Mouse (Mus musculus): ENCODE data around the gene Clk2.

Clk2 gene

DNA sequence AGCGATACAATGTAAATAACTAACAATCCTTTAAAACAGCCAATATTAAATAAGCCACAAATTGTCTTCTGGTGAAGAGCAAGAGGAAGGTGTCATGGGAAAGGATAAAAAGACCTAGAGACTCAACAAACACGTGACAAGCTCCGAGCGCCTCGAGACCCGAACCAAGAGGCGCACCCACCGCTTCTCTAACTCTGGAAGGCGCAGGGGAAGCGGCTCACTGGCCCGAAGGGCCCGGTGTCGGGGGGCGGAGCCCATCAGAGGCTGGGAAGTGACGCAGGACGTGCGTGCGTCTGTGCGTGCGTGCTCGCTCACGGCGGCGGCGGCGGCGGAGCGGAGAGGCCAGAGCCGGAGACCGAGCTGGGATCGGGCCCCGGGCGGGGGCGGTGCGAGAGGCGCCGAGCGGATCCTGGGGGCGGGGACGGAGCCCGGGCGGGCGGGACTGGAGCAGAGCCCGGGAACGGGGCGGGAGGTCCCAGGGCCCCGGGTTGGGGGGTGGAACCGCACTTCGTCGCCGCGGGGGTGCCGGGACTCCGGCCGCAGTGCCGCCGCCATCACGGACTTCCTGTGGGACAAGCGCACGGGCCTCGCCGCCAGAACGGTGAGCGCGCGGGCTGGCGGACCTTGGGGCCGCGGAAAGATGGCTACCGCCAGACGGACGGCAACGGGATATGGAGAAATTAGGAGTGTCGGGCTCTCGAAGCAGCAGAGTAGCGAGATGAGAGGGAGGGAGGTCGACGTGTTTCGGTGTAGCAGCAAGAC lies at the start of gene Clk2:
Gene Clk2 (plus strand): TSS at position 290 of the 762 bp plus-strand sequence.
- peak; percentile 92 to 95 for DNase-seq (ENCODE audit: low spot score in 2 of 2)

DNA sequence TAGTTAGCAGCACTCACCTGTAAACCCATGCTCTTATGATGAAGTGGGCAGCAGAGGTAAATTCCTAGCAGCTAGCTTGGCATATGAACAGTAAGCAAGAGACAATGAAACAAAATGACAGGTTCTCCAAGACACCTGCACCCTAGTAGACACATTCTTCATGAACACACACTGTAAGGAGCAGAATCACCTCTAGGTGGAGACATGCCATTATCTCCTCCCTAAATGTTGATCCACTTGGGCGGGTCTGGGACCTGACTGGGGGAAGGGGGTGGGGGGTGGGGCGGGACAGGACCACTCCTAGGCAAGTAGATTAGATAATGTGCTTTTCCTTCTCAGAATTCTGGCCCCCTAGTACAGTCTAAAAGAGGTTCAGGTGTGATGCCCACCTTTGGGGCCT lies 49.1 kb upstream of the Clk2 start:
- DNase-seq (ENCODE audit: low spot score in 2 of 2) = peak in 1 of 2 experiments; percentile 50

DNA sequence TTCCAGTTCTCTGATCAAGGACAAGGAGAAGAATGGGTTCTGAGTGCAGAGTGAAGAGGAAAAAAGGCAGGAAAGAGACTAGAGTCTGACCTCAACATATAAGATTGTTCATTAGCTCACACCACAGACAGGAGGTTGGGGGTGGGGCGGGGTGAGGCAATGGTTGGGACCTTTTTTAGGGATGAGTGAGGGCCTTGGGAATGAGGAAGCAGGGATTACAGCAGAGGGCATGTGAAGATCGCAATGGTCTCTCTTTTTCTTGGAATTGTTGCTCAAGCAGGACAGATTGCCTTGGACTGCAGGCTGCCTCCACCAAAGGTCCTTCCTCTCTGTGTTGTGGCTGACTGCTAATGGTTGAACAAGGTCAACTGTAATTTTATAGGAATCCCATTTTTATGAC lies 41.3 kb upstream of the Clk2 start:
- DNase-seq (ENCODE audit: low spot score in 2 of 2) = no peak

DNA sequence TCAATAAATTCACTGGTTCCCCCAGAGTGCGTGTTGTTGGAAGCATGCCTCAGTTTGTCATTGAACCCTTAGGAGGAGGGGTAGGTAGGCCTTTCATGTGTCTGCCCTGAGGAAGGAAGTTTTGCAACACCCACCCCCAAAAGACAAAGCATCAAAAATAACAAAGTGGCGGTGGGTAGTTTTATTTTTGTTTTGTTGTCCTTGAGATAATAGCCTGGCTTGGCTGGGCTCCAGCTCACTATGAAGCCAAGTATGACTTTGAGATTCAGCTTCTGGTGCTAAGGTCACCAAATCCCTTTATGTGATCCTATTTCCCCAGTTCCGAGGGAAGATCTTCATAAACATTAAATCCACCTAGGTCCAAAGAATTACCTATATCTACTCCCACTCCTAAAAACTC lies 40.4 kb upstream of the Clk2 start:
- no peak for DNase-seq (ENCODE audit: low spot score in 2 of 2)

DNA sequence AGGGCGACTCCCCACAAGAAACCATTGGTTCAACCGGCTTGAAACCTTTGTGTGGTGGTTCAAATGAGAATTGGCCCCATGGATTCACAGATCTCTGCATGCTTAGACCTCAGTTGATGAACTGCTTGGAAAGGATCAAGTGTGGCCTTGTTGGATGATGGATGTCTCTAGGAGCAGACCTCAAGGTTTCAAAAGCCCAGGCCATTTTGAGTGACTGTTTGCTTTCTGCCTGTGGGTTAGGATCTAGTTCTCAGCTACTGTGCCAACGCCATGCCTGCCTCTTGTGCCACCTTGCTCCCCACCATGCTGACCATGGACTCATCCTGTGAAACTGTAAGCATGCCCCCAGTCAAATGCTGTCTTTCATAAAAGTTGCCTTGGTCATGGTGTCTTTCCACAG lies 38.6 kb upstream of the Clk2 start:
- DNase-seq (ENCODE audit: low spot score in 2 of 2) = no peak

DNA sequence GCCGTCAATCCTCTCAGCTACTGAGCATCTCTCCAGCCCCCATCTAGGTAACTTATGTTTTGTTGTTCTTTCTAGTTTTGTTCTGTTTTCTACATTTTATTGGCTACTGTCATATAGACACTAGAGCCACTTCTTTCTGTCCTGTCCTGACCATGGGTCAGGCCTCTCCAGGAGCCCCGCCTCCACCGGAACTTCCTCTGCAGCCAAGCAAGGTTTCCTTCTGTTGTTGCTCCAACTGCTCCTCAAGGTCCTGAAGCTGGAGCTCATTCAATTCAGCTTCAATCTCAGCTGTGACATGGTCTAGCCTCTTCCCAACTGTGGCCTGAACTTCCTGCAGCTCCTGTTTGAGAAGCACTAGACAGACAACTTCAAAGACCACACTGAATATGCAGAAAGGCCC lies 34.7 kb upstream of the Clk2 start:
- DNase-seq (ENCODE audit: low spot score in 2 of 2) = no peak

DNA sequence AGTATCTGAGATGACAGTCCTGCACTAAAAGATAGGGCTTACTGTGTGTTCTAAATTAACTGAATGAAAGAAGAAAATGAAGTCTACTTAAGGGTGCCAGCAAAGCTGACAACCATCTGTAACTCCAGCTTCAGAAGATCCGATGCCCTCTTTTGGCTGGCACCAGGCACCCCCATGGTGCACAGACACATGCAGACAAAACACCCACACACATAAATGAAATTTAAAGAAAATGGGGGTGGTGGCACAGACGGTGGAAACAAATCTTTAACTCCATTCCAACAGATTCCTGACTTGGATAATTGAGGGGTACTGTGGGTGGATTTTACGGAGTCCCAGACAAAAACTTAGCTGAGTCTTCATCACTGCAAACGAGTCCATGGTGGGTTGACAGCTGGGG lies 32.8 kb upstream of the Clk2 start:
- DNase-seq (ENCODE audit: low spot score in 2 of 2) = peak; percentile 59 to 68

DNA sequence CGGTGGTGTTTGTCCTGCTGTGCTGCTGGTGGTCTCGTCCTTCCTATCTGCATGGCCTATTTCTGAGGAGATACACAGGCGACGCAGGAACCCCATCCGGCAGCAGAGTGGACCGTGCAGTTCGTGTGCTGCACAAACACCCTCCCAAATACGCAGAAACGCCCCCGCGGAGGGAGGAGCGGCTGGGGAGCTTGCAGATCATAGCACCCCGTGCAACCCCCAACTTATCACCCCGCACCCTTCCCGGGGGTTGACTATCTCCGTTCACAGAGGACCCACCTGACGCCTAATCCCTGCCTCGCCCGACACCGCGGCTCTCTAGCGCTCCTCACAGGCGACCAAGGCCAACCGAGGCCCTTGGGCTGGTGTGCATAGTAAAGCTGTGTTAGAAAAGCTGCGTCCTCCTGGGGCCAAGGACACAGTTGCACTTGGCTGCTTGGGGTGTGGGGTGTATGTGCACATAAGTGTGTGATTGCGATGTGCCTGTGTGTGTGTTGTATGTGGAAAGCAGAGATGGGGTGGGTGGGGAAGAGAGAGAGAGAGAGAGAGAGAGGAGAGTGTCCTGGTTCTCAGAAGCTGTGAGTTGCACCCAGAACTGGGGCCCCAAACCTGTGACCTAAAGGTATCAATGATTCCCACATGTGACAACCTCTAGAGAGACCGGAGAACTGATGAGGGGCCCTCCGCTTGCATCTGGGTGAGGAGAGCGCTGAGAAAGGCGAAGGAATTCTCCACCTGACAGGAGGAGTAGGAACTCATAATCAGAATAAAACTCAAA lies 32.1 kb upstream of the Clk2 start:
- peak; percentile 47 to 51 for DNase-seq (ENCODE audit: low spot score in 2 of 2)

DNA sequence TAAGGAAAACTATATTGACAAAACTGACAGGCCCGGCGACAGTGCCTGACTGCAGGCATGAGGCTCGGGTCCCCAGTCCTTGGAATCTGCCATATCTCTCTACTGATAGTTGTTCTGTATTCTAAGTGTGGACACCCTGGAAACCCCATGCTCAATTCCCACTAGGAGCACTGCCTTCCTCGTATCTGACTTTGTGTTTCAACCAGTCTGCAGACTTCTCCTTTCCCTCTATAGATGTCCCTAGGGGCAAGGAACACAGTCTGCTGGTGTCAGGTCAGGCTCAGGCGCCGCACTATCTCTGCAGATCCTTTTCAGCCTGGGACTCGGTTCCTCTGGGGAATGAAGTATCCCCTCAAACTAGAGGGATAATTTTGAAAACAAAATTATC lies 31.5 kb upstream of the Clk2 start:
- DNase-seq (ENCODE audit: low spot score in 2 of 2) = no peak

DNA sequence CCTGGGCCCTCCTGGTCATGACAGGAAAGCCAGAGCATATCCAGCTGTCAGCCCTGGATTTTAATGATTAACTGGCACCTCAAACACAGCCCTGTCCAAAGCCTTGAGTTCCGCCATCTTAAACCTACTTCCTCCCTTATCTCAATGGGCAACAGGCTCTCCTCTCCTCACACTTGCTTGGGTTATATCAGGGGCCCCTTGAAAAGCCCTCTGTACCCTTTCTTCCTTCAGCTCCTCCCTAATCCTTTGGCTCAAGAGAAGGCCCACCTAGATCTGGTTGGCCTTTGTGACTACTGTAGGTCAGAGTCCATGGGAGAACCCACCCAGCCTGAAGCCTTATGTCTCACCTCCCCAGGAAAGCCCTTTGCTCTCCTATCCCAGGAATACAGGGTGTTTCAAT lies 30.8 kb upstream of the Clk2 start:
- DNase-seq (ENCODE audit: low spot score in 2 of 2) = no peak

DNA sequence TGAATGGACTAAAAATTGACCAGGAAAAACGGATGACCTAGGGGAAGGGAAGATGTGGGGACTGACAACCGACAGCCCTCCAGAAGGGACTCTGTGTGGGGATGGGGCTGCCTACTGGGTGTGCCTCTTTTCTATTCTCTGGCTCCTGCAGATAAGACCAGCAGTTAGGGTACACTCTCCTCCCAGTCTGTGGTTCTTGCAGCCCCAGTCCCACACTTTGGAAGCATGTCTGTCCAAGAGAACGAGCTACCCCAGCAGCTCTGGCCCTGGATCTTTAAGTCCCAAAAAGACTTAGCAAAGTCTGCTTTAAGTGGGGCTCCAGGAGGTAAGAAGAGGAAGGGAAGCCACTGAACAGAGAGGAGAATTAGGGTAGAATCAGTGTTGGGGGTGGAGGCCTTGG lies 28.6 kb upstream of the Clk2 start, which contains the start of gene Pklr:
Gene Pklr (plus strand): TSS at position 185 of the 400 bp plus-strand sequence.
- no peak for DNase-seq (ENCODE audit: low spot score in 2 of 2)

DNA sequence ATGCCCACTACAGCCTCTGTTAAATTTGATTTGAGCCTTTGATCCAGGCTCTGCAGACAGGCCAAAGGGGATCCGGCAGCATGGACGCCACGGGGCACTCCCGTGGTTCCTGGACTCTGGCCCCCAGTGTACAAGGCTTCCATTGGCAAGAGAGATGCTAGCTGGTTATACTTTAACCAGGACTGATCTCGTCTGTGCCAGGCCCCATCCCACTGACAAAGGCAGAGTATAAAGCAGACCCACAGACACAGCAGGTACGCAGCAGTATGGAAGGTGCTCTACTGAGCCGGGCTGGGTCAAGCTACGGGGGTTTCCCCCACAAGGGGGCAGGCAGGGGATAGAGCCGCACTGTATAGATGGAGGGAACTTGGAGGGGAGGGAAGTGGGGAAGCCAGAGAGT lies 28.2 kb upstream of the Clk2 start:
- DNase-seq (ENCODE audit: low spot score in 2 of 2) = no peak

DNA sequence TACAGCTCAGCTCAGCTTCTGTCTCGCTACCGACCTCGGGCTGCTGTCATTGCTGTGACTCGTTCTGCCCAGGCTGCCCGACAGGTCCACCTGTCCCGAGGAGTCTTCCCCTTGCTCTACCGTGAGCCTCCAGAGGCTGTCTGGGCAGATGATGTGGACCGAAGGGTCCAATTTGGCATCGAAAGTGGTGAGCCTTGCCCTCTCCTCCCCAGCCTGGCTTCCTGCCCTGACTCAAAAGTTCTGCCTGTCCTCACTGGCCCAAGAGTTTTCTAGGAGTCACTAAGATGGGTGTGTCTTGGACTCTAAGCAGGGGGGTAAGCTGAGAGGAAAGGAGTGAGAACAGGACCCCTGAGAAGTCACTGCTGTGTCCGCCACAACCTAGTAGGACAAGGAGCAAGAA lies 19.8 kb upstream of the Clk2 start:
- no peak for DNase-seq (ENCODE audit: low spot score in 2 of 2)

DNA sequence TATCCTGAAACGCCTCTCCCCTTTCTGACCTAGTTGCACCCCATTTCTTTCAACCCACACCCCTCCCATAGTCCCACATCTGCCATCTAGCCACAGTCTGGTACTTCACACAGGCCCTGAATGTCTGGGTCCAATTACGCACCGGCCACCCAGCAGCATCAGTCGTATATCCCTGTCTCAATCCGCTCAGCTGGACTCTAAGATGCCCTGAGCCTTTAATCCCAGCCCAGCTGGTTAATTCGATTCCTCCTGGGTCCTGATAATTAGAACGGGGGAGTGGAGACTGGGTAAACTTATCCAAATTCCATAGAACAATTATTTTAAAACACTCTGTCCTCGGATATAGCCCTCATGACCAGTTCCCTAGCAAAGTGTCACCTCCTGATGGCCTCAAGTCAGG lies 19.0 kb upstream of the Clk2 start:
- DNase-seq (ENCODE audit: low spot score in 2 of 2) = no peak

DNA sequence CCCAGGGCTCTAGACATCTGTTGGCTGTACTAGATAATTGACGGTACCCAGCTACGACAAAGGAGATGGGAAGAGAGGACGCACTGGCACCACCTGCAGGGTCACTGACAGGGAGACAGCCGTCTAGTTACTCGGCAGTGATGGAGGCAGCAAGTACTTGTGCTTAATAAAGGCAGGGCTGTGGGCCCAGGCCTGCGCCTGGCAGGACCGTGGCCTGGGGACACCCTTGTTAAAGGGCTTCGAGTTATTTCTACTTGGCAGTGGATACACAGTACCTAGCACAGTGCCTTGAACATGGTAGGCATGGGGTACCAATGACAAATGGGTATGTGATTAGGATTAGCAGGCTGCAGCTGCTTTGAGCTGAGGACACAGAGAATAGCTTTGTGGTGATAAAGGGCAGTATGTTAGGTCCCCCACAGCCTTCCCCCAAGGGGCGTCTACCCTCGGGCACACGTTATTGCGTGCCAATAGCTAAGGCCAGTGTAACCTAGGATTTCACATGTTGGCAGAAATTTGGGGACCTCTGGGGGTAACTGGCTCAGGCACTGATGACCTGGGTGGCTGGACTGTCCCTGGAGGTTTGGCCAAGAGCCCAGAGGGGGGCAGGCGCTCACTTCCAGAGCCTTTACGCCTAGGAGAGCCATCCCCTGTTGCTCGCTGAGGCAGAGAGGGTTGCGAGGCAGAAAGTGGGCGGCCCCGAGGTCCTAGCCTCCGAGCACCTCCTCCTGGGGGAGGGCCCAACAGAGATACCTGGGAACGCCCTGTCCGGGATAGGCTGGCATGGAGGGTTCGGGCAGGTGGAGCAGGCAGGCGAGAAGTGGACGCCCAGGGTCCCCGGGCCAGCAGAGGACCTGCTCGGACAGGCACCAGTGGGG lies 17.3 kb upstream of the Clk2 start:
- no peak for DNase-seq (ENCODE audit: low spot score in 2 of 2)

DNA sequence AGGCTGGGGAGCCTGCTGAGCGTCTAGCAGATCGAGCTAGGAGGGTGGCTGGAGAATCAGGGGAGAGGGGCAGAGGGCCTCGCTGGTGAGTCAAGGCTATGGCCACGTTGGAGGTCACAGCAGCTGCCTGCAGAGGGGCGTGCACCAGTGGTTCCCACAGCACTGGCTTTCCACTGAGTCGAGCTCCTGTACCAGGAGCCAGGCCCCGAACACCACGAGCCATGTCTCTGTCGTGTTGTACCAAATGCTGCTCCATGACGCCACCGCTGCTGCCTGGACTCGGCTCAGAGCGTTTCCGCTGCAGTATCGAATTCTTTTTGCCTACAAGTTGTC lies 16.6 kb upstream of the Clk2 start:
- no peak for DNase-seq (ENCODE audit: low spot score in 2 of 2)

DNA sequence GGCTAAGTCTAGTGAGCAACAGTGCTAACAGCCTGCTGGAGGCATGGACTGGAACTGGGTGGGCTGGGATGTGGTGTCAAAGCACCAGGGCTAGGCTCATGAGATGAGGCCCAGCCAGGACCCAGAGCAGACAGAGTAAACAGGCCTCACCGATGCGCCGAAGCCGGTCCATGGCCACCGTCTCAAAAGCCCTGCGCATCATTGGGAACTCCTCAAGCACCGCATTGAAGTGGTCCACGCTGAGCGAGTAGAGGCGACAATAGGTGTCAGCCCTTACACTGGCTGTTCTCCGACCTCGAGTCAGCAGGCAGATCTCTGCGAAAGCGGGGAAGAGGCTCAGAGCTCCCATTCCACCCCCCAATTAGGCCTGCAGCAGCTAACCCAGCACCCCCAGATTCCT lies 16.0 kb upstream of the Clk2 start:
- DNase-seq (ENCODE audit: low spot score in 2 of 2) = no peak

DNA sequence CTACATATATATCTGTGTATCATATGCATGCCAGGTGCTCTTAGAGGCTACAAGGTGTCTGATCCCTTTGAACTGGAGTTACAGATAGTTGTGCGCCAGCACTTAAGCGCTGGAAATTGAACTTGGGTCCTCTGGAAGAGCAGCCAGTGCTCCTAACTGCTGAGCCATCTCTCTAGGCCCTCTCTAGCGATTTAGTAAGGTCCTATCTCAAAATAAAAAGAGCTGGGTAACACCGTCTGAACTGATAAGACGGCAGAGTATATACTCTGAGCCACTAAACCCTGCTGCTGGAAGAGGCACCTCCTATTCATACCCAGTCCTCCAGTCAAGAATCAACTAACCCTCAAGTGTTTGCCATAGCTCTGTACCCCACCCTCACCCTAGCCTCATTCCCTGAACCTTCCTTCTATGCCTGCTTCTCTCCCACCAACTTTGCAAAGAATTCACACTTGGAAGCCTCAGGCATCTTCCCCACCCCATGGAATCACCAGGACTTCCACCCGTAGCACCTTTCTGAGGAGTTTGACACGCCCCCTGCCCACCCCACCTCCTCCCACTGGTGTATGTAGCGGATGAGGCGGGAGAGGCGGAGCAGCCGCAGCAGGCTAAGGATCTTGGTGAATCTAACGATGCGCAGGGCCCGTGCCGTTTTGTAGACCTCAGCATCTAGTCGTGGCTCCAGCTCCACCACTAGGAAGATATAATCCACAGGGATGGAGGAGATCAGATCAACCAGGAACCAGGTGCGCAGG lies 12.3 kb upstream of the Clk2 start:
- DNase-seq (ENCODE audit: low spot score in 2 of 2) = no peak

DNA sequence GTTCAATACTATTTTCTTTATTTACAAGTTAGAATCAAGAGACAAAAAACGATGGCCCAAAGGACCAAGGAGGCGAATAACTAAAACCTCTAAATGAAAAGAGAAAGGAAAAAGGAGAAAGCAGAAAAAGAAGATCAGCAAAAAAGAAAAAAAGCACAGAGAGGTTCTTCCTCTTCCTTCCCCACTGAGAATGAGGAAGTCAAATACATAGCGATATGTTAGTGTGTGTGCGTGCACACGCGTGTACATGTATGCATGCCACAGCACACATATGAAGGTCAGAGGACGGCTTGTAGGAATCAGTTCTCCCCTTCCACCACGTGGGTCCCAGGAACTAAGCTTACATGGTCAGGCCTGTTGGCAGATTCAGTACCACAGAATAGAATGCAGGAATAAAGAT lies 7.6 kb upstream of the Clk2 start:
- no peak for DNase-seq (ENCODE audit: low spot score in 2 of 2)

DNA sequence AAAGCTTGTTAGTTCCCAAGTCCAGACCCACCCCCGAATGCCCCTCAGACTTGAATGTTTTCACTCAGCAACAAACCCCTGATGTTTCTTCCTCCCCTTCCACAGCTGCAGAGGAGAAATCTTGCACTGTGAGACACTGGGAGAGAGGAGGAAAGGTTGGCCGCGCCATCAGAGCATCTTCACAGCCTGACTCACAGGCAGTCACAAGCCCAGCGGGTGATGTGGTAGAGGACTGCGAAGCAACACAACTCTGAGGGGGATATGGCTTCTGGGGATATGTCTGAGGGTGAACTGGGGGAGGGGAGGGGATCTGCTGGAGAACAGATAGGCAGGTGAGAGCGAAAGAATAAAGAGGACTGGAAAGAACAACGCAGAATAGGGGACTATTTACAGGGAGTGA lies 5.9 kb upstream of the Clk2 start:
- DNase-seq (ENCODE audit: low spot score in 2 of 2) = peak; percentile 36 to 47

DNA sequence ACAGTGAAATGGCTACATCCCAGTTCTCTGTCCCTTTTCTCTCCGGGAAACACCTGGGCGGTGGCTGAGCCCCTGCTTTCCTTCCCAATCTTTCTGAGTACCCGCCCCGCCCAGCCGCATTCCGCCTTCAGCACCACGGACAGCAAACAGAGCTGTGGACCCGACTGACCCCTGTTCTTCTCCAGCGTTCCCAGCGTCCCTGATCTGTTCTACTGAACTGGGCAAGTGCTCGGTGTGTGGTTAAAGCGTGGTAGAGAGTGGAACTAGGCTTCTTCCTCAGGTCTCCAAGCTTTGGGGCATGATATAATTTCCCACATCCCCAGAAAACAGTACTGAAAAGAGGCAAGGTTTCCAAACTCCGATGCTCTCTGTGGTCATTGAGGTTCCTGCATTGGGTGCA lies 5.4 kb upstream of the Clk2 start:
- DNase-seq (ENCODE audit: low spot score in 2 of 2) = peak in 1 of 2 experiments; percentile 21
